Mouse (Mus musculus) brown adipose tissue, adult 24 weeks (tissue): ENCODE results near the gene Vmn1r50. TPM values are rescaled to one million over a fixed set of nuclear protein-coding genes. Genes with fewer than 3 reads are reported as not detected.
"Not testable (repeated sequence)": the region's sequence is repeated elsewhere in the genome, so short reads cannot be mapped to it uniquely, and the experiment has no call there.

Source experiments
- H3K27ac ChIP-seq: fragments of 200-500 bp; replicated peaks from 2 replicates; pipeline ENCODE4 v1.5.1; 2012; ENCODE audit warnings: low read depth, mild to moderate bottlenecking, low read length
- H3K4me1 ChIP-seq: fragments of 200-500 bp; 2 replicates; pipeline ENCODE4 v1.6.1; 2012; ENCODE audit warnings: low read length, mixed read lengths; ENCODE audit not compliant: control insufficient read depth, insufficient read depth, insufficient read length
- H3K4me3 ChIP-seq: fragments of 200-500 bp; 2 replicates; pipeline ENCODE4 v1.5.1; 2012; ENCODE audit warnings: low read depth, mild to moderate bottlenecking, low read length, moderate library complexity; ENCODE audit not compliant: insufficient read depth
- polyA plus RNA-seq: library from polyadenylated mRNA; stranded (reverse); fragments of >200 nt; gene quantifications from 2 replicates; pipeline ENCODE4 v1.2.4, GENCODE M21; 2012; ENCODE audit not compliant: missing spikeins, insufficient read depth, insufficient read length

The Vmn1r50 gene
- not detected in 2 replicates for polyA plus RNA-seq

- H3K4me1 ChIP-seq, result no peaks in the 10 kb centered on the region
Measured at GRCm38 (mm10) chr6:90101130-90101529, at the start of gene Vmn1r50. TSS of gene Vmn1r50 (plus strand) at chr6:90101430.

GRCm38 (mm10) chr6:90078406-90078805 lies 22.8 kb upstream of the Vmn1r50 start, which contains the start of gene Vmn1r49:
TSS of gene Vmn1r49 (minus strand) at chr6:90078506.
- Histone ChIP-seq H3K4me1 (no peaks in the 10 kb centered on the region), H3K4me3 (no peak within 1 kb of the TSS), H3K27ac (no peak within 1 kb of the TSS)

More at GRCm38 (mm10) chr6:90101130-90101529, at the start of gene Vmn1r50:
- Histone ChIP-seq H3K27ac (no peak within 1 kb of the TSS), H3K4me3 (no peak within 1 kb of the TSS)

GRCm38 (mm10) chr6:90100566-90100965 lies 664 bp upstream of the Vmn1r50 start:
- Histone ChIP-seq H3K27ac (no peak overlapping the region), H3K4me1 (no peaks in the 10 kb centered on the region), H3K4me3 (no peak overlapping the region)

GRCm38 (mm10) chr6:90122296-90122695 lies 21.1 kb downstream of the Vmn1r50 start, which contains the start of gene Vmn1r51:
TSS of gene Vmn1r51 (plus strand) at chr6:90122596.
- not testable (repeated sequence) for H3K4me3 ChIP-seq, H3K27ac ChIP-seq, H3K4me1 ChIP-seq

Other genes starting within 250 kb of the Vmn1r50 start
- not detected in 2 replicates for gene Vmn1r42, start 225.0 kb upstream of the Vmn1r50 start, polyA plus RNA-seq
- gene Vmn1r43, start 225.0 kb upstream of the Vmn1r50 start, polyA plus RNA-seq, result not detected in 2 replicates
- gene Vmn1r44, start 217.8 kb upstream of the Vmn1r50 start, polyA plus RNA-seq, result not detected in 2 replicates
- not detected in 2 replicates for gene Vmn1r45, start 160.8 kb upstream of the Vmn1r50 start, polyA plus RNA-seq
- gene Vmn1r46, start 132.1 kb upstream of the Vmn1r50 start, polyA plus RNA-seq, result not detected in 2 replicates
- not detected in 2 replicates for gene Vmn1r47, start 85.3 kb upstream of the Vmn1r50 start, polyA plus RNA-seq
- not detected in 2 replicates for gene Vmn1r48, start 64.6 kb upstream of the Vmn1r50 start, polyA plus RNA-seq
- gene Vmn1r49, start 22.9 kb upstream of the Vmn1r50 start, polyA plus RNA-seq, result not detected in 2 replicates
- not detected in 2 replicates for gene Vmn1r51, start 21.2 kb downstream of the Vmn1r50 start, polyA plus RNA-seq
- not detected in 2 replicates for gene Vmn1r52, start 73.4 kb downstream of the Vmn1r50 start, polyA plus RNA-seq
- gene V1ra8, start 101.4 kb downstream of the Vmn1r50 start, polyA plus RNA-seq, result not detected in 2 replicates
- gene Vmn1r53, start 123.0 kb downstream of the Vmn1r50 start, polyA plus RNA-seq, result not detected in 2 replicates
- not detected in 2 replicates for gene Vmn1r54, start 144.9 kb downstream of the Vmn1r50 start, polyA plus RNA-seq
- not detected in 2 replicates for gene BC048671, start 199.8 kb downstream of the Vmn1r50 start, polyA plus RNA-seq
- not detected in 2 replicates for gene Chst13, start 223.8 kb downstream of the Vmn1r50 start, polyA plus RNA-seq
- not detected in 2 replicates for gene Uroc1, start 231.9 kb downstream of the Vmn1r50 start, polyA plus RNA-seq